In genomic region chr7:6378441-6378840, GRCm38 (mm10) we compare ENCODE assay signal across 32 mouse cellular contexts. TPM values are rescaled to one million over a fixed set of nuclear protein-coding genes. Genes with fewer than 3 reads are reported as not detected.
A peak's percentile ranks its signal among the peaks of the same experiment; 100 is the strongest.
DNase-seq lines count a peak whose midpoint lies in the region.
"Had no signal": no experiment of that assay in that cellular context is flagged by ENCODE, and none has a peak within 500 bp of the region (broad histone marks: within the 10 kb centered on the region; RNA-seq: fewer than 3 reads in every experiment).

No protein-coding gene starts in this region.

- DNase-seq in layer of hippocampus, adult 8-10 months (ENCODE audit: low spot score in 2 of 2), result peak; percentile 58 to 73
- no peak for DNase-seq in layer of hippocampus, adult 9-10 months (ENCODE audit: low spot score)
- DNase-seq in frontal cortex, postnatal 36 days (ENCODE audit: low spot score in 2 of 2), result peak; percentile 54 to 82
- DNase-seq in left cerebral cortex, postnatal 14 days (ENCODE audit: low spot score in 2 of 2), result peak; percentile 68 to 69
- peak; percentile 58 for DNase-seq in right cerebral cortex, postnatal 25 days
- DNase-seq in urinary bladder, adult 2 months (ENCODE audit: low spot score), result no peak
- DNase-seq in Muller cell, postnatal 12 days (ENCODE audit: inconsistent ontology term), result no peak
- no peak for DNase-seq in kidney, postnatal 10 days
- DNase-seq: adrenal gland, adult 8-10 months; B cell, adult 2 months; cerebellum, adult 18-20 months; cerebellum, postnatal 14 days; forebrain, postnatal 0 days; gastrocnemius, postnatal 10 days; heart, adult 18-20 months; kidney, adult 11 months; liver, embryonic 13.5 days; lung, adult 2 months; lung, postnatal 14 days had no signal

- intact Hi-C loops in left cerebral cortex, postnatal 14 days (cut with DNase I), result loop anchor here (5.0 kb wide), 1 partner anchor 399 kb away; no protein-coding TSS in a partner anchor

RNA-seq across cellular contexts. Expression of gene Zfp28, which starts 4.7 kb away (rescaled TPM):
- total RNA-seq in layer of hippocampus, adult 8-10 months (2022), result 1 to 10 TPM; 8.0 to 9.9 (median 8.4) TPM
- 1 to 10 TPM; 5.0 to 8.9 TPM for total RNA-seq in left cerebral cortex, postnatal 14 days (2021)
- polyA plus RNA-seq in urinary bladder, adult 2 months (2012; rRNA removed), result 8.2 and 10.0 TPM in 2 replicates

RNA-seq across cellular contexts. Expression of gene Zfp78, which starts 15.4 kb away (rescaled TPM):
- 1 to 10 TPM; 4.0 to 7.5 (median 6.5) TPM for total RNA-seq in layer of hippocampus, adult 8-10 months (2022)
- 1 to 10 TPM; 2.9 to 3.1 TPM for total RNA-seq in left cerebral cortex, postnatal 14 days (2021)
- polyA plus RNA-seq in urinary bladder, adult 2 months (2012; rRNA removed), result 2.6 and 3.5 TPM in 2 replicates
- total RNA-seq: CH12.LX had no signal

RNA-seq across cellular contexts. Expression of gene Smim17, which starts 20.1 kb away (rescaled TPM):
- total RNA-seq in layer of hippocampus, adult 8-10 months (2022), result 10 to 100 TPM; 20.0 to 22.2 (median 21.4) TPM
- total RNA-seq in left cerebral cortex, postnatal 14 days (2021), result 10 to 100 TPM; 15.7 to 17.9 TPM
- polyA plus RNA-seq in urinary bladder, adult 2 months (2012; rRNA removed), result 0.24 and 0.30 TPM in 2 replicates
- total RNA-seq: CH12.LX; G1E; heart, adult 18-20 months; heart, postnatal 25 days; megakaryocyte progenitor cell, adult 5-6 weeks; monocyte, adult 5-6 weeks had no signal
- polyA plus RNA-seq: embryonic facial prominence, embryonic 11.5 days; G1E; heart, embryonic 14.5 days; kidney, embryonic 16.5 days; large intestine, adult 2 months; liver, embryonic 13.5 days; lung, adult 2 months had no signal

RNA-seq across cellular contexts. Expression of gene Gm20715, which starts 31.6 kb away (rescaled TPM):
- total RNA-seq in layer of hippocampus, adult 8-10 months (2022), result under 1 TPM; 0.18 to 0.53 (median 0.38) TPM
- under 1 TPM in 1 of 2 experiments, not detected in 1; 0.37 TPM for total RNA-seq in left cerebral cortex, postnatal 14 days (2021)
- 0.03 TPM in 1 of 2 replicates, not detected in the other for polyA plus RNA-seq in urinary bladder, adult 2 months (2012; rRNA removed)
- total RNA-seq: CH12.LX; gastrocnemius, postnatal 10 days; heart, adult 18-20 months; heart, postnatal 25 days; megakaryocyte progenitor cell, adult 5-6 weeks; monocyte, adult 5-6 weeks had no signal
- polyA plus RNA-seq: embryonic facial prominence, embryonic 11.5 days; forebrain, embryonic 11.5 days; forebrain, postnatal 0 days; G1E; heart, embryonic 14.5 days; hindbrain, embryonic 12.5 days; kidney, embryonic 16.5 days; large intestine, adult 2 months; limb, embryonic 12.5 days; liver, embryonic 13.5 days; lung, adult 2 months; midbrain, embryonic 12.5 days had no signal

RNA-seq across cellular contexts. Expression of gene Gm3854, which starts 34.9 kb away (rescaled TPM):
- total RNA-seq in layer of hippocampus, adult 8-10 months (2022), result 1 to 10 TPM; 5.8 to 6.8 (median 6.0) TPM
- total RNA-seq in left cerebral cortex, postnatal 14 days (2021), result 1 to 10 TPM; 7.4 to 7.5 TPM
- polyA plus RNA-seq in urinary bladder, adult 2 months (2012; rRNA removed), result 0.63 and 0.83 TPM in 2 replicates
- total RNA-seq: CH12.LX; monocyte, adult 5-6 weeks had no signal
- polyA plus RNA-seq: G1E; large intestine, adult 2 months had no signal

Comparison
In these comparisons a context has a peak if more than half of its experiments do, and no peak if none do; other contexts are left out.
1. DNase-seq: peak in layer of hippocampus, adult 8-10 months (2 of 2), frontal cortex, postnatal 36 days (2 of 2), left cerebral cortex, postnatal 14 days (2 of 2) and right cerebral cortex, postnatal 25 days (single experiment); none in layer of hippocampus, adult 9-10 months (single experiment), urinary bladder, adult 2 months (single experiment), Muller cell, postnatal 12 days (single experiment) and kidney, postnatal 10 days (single experiment).